Mouse (Mus musculus): ENCODE measurements around the gene Col17a1. TPM values are rescaled to one million over a fixed set of nuclear protein-coding genes. Genes with fewer than 3 reads are reported as not detected.

The Col17a1 gene
- polyA plus RNA-seq, 1 experiment from 2014 or later, result 2.5 TPM

DNA sequence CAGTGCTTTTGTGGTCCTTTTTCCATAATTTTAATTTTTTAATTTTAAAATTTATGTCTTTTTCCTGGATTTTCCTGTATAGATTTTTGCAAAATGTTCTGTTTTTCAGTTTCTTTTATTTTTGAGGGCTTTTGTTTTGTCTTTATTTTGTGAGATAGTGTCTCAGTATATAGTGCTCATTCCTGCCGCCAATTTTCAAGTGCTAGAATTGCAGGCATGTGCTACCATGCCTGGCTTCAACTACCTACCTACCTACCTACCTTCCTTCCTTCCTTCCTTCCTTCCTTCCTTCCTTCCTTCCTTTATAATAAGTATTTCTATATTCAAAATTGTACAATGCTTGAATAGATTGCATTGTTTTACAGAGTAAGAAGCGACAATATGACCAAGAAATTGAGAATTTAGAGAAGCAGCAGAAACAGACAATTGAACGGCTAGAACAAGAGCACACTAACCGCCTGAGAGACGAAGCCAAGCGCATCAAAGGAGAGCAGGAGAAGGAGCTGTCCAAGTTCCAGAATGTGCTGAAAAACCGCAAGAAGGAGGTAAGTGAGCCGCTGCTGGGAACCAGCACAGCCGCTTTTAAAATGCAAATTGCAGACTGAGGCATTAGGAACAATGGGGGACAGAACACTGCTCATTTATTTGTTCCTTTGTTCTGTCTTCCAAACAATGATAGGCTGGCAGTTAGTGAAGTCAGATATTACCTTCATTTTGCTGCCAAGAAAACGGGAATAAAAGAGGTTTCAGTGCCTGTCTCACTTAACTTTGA, 66.8 kb downstream of the Col17a1 start:
- H3K27ac ChIP-seq (replicated peaks; ENCODE audit: low read depth, low read length), result no peak overlapping the region
- DNase-seq (ENCODE audit: low spot score) (no peak), ATAC-seq (replicated peaks; ENCODE audit: insufficient number of reproducible peaks, low FRiP score, low TSS enrichment, low read depth) (no peak)
- H3K9ac ChIP-seq (replicated peaks; ENCODE audit: low read length), result no peak overlapping the region
- no peaks in the 10 kb centered on the region for H3K27me3 ChIP-seq (ENCODE audit: control insufficient read depth, insufficient read depth, low read length)
- no peaks in the 10 kb centered on the region for H3K9me3 ChIP-seq (replicated peaks; ENCODE audit: control insufficient read depth, low read length)
- H3K4me2 ChIP-seq (ENCODE audit: low read depth, low read length), result no peak overlapping the region
- no peaks in the 10 kb centered on the region for H3K4me1 ChIP-seq (ENCODE audit: control insufficient read depth, insufficient read depth, low read length)
- peaks cover 2% of the 10 kb centered on the region for H3K36me3 ChIP-seq (replicated peaks; ENCODE audit: control insufficient read depth, insufficient read depth, low read depth, low read length)
- WGBS, result 51% methylated on average over 10 of the region's 10 CpGs
- no peak overlapping the region for H3K4me3 ChIP-seq (ENCODE audit: low read depth, low read length)

DNA sequence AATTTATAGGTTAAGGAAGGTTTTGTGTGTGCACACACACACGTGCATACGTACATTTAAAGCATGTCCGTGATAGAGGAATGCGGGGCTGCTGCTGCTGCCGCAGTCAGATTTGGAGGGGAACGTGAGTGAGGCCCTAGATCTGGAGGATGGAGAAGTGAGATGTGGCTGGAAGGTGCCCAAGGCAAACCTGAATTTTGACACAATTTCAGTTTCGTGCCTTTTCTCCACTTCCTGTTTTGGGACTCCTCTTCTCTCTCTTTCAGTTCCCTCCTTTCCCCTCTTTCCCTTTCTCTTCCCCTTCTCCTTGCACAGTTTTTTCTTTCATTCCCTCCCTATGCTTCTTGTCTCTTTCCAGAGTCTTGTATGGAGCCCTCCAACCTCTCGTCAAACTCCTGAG, 70.4 kb downstream of the Col17a1 start:
- H3K9ac ChIP-seq (replicated peaks; ENCODE audit: low read length), result no peak overlapping the region
- ATAC-seq (replicated peaks; ENCODE audit: insufficient number of reproducible peaks, low FRiP score, low TSS enrichment, low read depth) (no peak), DNase-seq (ENCODE audit: low spot score) (no peak)
- no peaks in the 10 kb centered on the region for H3K4me1 ChIP-seq (ENCODE audit: control insufficient read depth, insufficient read depth, low read length)
- no peak overlapping the region for H3K4me2 ChIP-seq (ENCODE audit: low read depth, low read length)
- H3K9me3 ChIP-seq (replicated peaks; ENCODE audit: control insufficient read depth, low read length), result no peaks in the 10 kb centered on the region
- no peak overlapping the region for H3K27ac ChIP-seq (replicated peaks; ENCODE audit: low read depth, low read length)
- H3K36me3 ChIP-seq (replicated peaks; ENCODE audit: control insufficient read depth, insufficient read depth, low read depth, low read length), result peaks cover 2% of the 10 kb centered on the region
- H3K27me3 ChIP-seq (ENCODE audit: control insufficient read depth, insufficient read depth, low read length), result no peaks in the 10 kb centered on the region
- 88% methylated on average over 8 of the region's 8 CpGs for WGBS
- no peak overlapping the region for H3K4me3 ChIP-seq (ENCODE audit: low read depth, low read length)

DNA sequence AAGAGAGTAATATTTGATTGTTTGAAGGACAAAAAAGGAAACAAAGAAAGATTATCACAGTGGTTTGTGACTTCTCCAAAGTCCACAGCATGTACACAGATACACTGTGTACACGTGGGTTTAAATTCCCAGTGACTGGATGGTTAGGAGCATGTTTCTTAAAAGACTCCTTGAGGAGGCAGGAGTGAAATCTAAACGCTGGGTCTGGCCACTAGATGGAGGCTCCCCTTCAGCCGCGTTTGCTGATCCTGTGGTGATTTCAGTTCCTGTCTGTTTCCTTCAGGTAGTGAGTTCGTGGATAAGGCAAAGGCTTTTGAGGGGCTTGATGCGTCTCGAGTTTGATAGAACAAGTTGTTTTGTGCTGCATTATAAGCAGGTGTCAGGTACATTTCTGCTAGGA, 78.5 kb downstream of the Col17a1 start:
- WGBS, result 56% methylated on average over 7 of the region's 7 CpGs
- Histone ChIP-seq H3K27ac (replicated peaks; ENCODE audit: low read depth, low read length) (no peak overlapping the region), H3K9ac (replicated peaks; ENCODE audit: low read length) (no peak overlapping the region), H3K36me3 (replicated peaks; ENCODE audit: control insufficient read depth, insufficient read depth, low read depth, low read length) (no peaks in the 10 kb centered on the region; the same call in none of the 2 replicates), H3K27me3 (ENCODE audit: control insufficient read depth, insufficient read depth, low read length) (no peaks in the 10 kb centered on the region), H3K4me1 (ENCODE audit: control insufficient read depth, insufficient read depth, low read length) (no peaks in the 10 kb centered on the region), H3K4me3 (ENCODE audit: low read depth, low read length) (no peak overlapping the region), H3K4me2 (ENCODE audit: low read depth, low read length) (no peak overlapping the region), H3K9me3 (replicated peaks; ENCODE audit: control insufficient read depth, low read length) (no peaks in the 10 kb centered on the region)
- no peak for ATAC-seq (replicated peaks; ENCODE audit: insufficient number of reproducible peaks, low FRiP score, low TSS enrichment, low read depth)
- no peak for DNase-seq (ENCODE audit: low spot score)

- no peak overlapping the region for H3K4me2 ChIP-seq (ENCODE audit: low read depth, low read length)
- no peaks in the 10 kb centered on the region for H3K9me3 ChIP-seq (replicated peaks; ENCODE audit: control insufficient read depth, low read length)
- DNase-seq (ENCODE audit: low spot score), result no peak
- H3K4me3 ChIP-seq (ENCODE audit: low read depth, low read length), result no peak overlapping the region
- no peak for ATAC-seq (replicated peaks; ENCODE audit: insufficient number of reproducible peaks, low FRiP score, low TSS enrichment, low read depth)
- WGBS, result 74% methylated on average over 3 of the region's 3 CpGs
- no peak overlapping the region for H3K9ac ChIP-seq (replicated peaks; ENCODE audit: low read length)
- H3K36me3 ChIP-seq (replicated peaks; ENCODE audit: control insufficient read depth, insufficient read depth, low read depth, low read length), result no peaks in the 10 kb centered on the region; the same call in 1 of the 2 replicates
- no peaks in the 10 kb centered on the region for H3K4me1 ChIP-seq (ENCODE audit: control insufficient read depth, insufficient read depth, low read length)
- no peak overlapping the region for H3K27ac ChIP-seq (replicated peaks; ENCODE audit: low read depth, low read length)
- H3K27me3 ChIP-seq (ENCODE audit: control insufficient read depth, insufficient read depth, low read length), result no peaks in the 10 kb centered on the region
Observed at GRCm38 (mm10) chr19:47608513-47608912, 83.4 kb downstream of the Col17a1 start.

Other genes starting within 250 kb of the Col17a1 start
- gene Sh3pxd2a, start 227.7 kb downstream of the Col17a1 start, polyA plus RNA-seq (2014; fragmentation: Nextera tagmentation; extraction: Ambion mirVana), result 7.4 and 9.1 TPM in 2 replicates
- gene Stn1, start 154.6 kb downstream of the Col17a1 start, polyA plus RNA-seq (2014; fragmentation: Nextera tagmentation; extraction: Ambion mirVana), result 61.0 and 68.9 TPM in 2 replicates
- 10.9 and 14.3 TPM in 2 replicates for gene Slk, start 112.4 kb downstream of the Col17a1 start, polyA plus RNA-seq (2014; fragmentation: Nextera tagmentation; extraction: Ambion mirVana)
- 341 and 384 TPM in 2 replicates for gene Sfr1, start 39.6 kb upstream of the Col17a1 start, polyA plus RNA-seq (2014; fragmentation: Nextera tagmentation; extraction: Ambion mirVana)
- 183 and 196 TPM in 2 replicates for gene Gsto1, start 162.9 kb upstream of the Col17a1 start, polyA plus RNA-seq (2014; fragmentation: Nextera tagmentation; extraction: Ambion mirVana)
- 0.77 and 1.3 TPM in 2 replicates for gene Gsto2, start 173.4 kb upstream of the Col17a1 start, polyA plus RNA-seq (2014; fragmentation: Nextera tagmentation; extraction: Ambion mirVana)
- 0.06 TPM in 1 of 2 replicates, not detected in the other for gene Cfap43, start 227.2 kb upstream of the Col17a1 start, polyA plus RNA-seq (2014; fragmentation: Nextera tagmentation; extraction: Ambion mirVana)
- 10.4 and 12.3 TPM in 2 replicates for gene Itprip, start 227.2 kb upstream of the Col17a1 start, polyA plus RNA-seq (2014; fragmentation: Nextera tagmentation; extraction: Ambion mirVana)
- gene Cfap58, start 245.6 kb upstream of the Col17a1 start, polyA plus RNA-seq (2014; fragmentation: Nextera tagmentation; extraction: Ambion mirVana), result 0.10 TPM in 1 of 2 replicates, not detected in the other